Mouse (Mus musculus) small intestine, adult 2 months (tissue): ENCODE measurements around the gene Fgfr4. TPM values are rescaled to one million over a fixed set of nuclear protein-coding genes. Genes with fewer than 3 reads are reported as not detected.
"Not testable (repeated sequence)": the region's sequence is repeated elsewhere in the genome, so short reads cannot be mapped to it uniquely, and the experiment has no call there.

Experiments
- H3K27ac ChIP-seq: fragments of 200-500 bp; 2 replicates; pipeline ENCODE4 v1.5.1; 2012; ENCODE audit warnings: low read depth, low read length, control low read depth, inconsistent platforms; ENCODE audit not compliant: insufficient read depth
- H3K27me3 ChIP-seq: fragments of 200-500 bp; 2 replicates; pipeline ENCODE4 v1.6.1; 2012; ENCODE audit warnings: mild to moderate bottlenecking, moderate library complexity, low read length, inconsistent platforms; ENCODE audit not compliant: control insufficient read depth, insufficient read depth
- H3K36me3 ChIP-seq: fragments of 200-500 bp; 2 replicates; pipeline ENCODE4 v1.6.1; 2012; ENCODE audit warnings: mild to moderate bottlenecking, low read length, control low read depth, inconsistent platforms; ENCODE audit not compliant: control insufficient read depth, insufficient read depth
- H3K4me1 ChIP-seq: fragments of 200-500 bp; 2 replicates; pipeline ENCODE4 v1.6.1; 2012; ENCODE audit warnings: low read length, inconsistent platforms, mixed read lengths; ENCODE audit not compliant: control insufficient read depth, insufficient read depth, insufficient read length
- H3K4me3 ChIP-seq: fragments of 200-500 bp; 2 replicates; pipeline ENCODE4 v1.5.1; 2012; ENCODE audit warnings: low read depth, mild to moderate bottlenecking, control low read depth, inconsistent platforms, low read length, moderate library complexity
- CTCF ChIP-seq: fragments of 200-500 bp; IDR thresholded peaks from 2 replicates; pipeline ENCODE4 v1.5.1; 2012; ENCODE audit warnings: low read depth, mild to moderate bottlenecking, control low read depth, inconsistent platforms, low read length, moderate library complexity, mixed read lengths; ENCODE audit not compliant: insufficient replicate concordance, insufficient read length; ENCODE audit errors: extremely low read depth
- POLR2A ChIP-seq: fragments of 200-500 bp; IDR thresholded peaks from 2 replicates; pipeline ENCODE4 v1.6.1; 2012; ENCODE audit warnings: low read depth, mild to moderate bottlenecking, control low read depth, inconsistent platforms, low read length, moderate library complexity
- WGBS: fragments of 180-500 bp; shearing (Covaris S2); methylation state at CpG from one replicate; pipeline ENCODE4 v1.1.7; 2018; 5-methylcytosine and 5-hydroxymethylcytosine counted together
- polyA plus RNA-seq: library from polyadenylated mRNA; depleted of rRNA; stranded (reverse); fragments of >200 nt; gene quantifications from 2 replicates; pipeline ENCODE4 v1.2.3, GENCODE M21; 2012

The Fgfr4 gene
- polyA plus RNA-seq, 1 experiment, result 4.8 TPM

- 57% methylated on average over 6 of the region's 6 CpGs for WGBS
- no peak overlapping the region for H3K4me3 ChIP-seq
- no peak for TF ChIP-seq CTCF
- TF ChIP-seq POLR2A, result no peak
- H3K27ac ChIP-seq, result peak overlapping the region; percentile 17; the same call in 1 of the 2 replicates
- no peaks in the 10 kb centered on the region for H3K27me3 ChIP-seq
- H3K36me3 ChIP-seq, result no peaks in the 10 kb centered on the region
- 0 out of 2 replicates have a peak, but pooled peaks cover 2% of the 10 kb centered on the region for H3K4me1 ChIP-seq
Measured at GRCm38 (mm10) chr13:55183382-55183781, 30.9 kb downstream of the Fgfr4 start.

DNA sequence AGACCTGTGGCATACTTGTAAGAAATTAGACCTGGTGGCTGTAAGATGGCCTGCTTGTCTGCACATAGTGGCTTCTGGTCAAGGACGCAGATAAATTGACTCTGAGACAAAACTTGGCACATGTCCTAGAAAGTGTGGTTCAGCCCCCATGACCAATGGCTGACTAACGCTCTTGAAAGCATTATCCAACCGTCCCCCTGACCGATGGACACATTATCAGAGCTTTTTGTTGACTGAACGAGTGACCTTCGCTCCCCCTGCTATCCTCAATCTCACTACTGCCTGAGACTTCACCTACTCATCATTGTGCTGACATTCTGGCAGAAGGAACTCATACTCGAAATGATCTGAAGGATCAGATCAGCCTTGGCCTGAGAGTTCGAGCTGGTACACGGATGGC is 34.6 kb downstream of the Fgfr4 start:
- WGBS, result 10% methylated on average over 4 of the region's 9 CpGs
- peak overlapping the region; percentile 38; the same call in 1 of the 2 replicates for H3K27ac ChIP-seq

GRCm38 (mm10) chr13:55189531-55190107 is 37.2 kb downstream of the Fgfr4 start:
- TF ChIP-seq POLR2A (no peak), CTCF (no peak)
- no peaks in the 10 kb centered on the region for H3K27me3 ChIP-seq
- peaks cover 7% of the 10 kb centered on the region; the same call in 1 of the 2 replicates for H3K4me1 ChIP-seq
- H3K36me3 ChIP-seq, result no peaks in the 10 kb centered on the region
- 3% methylated on average over 12 of the region's 12 CpGs for WGBS
- H3K4me3 ChIP-seq, result peak overlapping the region; percentile 66
- peak overlapping the region; percentile 97 for H3K27ac ChIP-seq

More for the DNA sequence above, 34.6 kb downstream of the Fgfr4 start:
- not testable (repeated sequence) for H3K27me3 ChIP-seq, H3K36me3 ChIP-seq, H3K4me3 ChIP-seq, H3K4me1 ChIP-seq

DNA sequence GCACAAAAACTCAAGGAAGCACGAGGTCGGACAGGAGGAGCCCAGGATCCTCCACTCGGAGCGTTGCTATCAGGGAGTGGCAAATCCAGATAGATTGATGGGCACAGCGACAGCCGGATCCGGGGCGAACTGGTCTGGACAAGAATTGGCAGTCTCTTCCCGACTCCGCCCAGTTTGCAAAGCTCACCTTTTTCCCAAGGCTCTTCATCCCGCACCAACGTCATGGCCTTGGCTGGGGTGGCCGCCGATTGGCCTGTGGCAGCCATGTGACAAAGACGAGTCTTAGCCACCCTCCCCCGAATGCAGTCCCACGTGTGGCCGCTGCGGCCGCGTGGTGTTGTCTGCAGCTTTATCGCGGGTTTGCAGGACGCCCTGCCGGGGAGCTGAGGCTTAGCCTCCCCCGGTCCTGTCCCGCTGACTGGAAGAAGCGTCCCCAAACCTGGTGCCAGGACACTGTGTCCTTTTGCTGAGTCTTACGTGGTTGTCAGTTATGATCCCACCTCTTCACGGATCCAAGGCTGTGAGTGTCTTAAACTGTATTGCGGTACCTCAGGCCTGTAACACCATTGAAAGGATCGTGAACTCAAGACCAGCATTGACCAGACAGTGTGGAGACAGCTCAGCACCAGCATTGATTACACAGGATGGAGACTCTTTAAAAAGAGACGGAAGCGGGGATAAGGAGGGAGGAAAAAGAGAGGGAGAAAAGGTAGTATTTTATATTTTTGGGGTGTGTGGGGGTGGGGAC is 37.9 kb downstream of the Fgfr4 start:
- Histone ChIP-seq H3K27me3 (no peaks in the 10 kb centered on the region), H3K36me3 (no peaks in the 10 kb centered on the region), H3K4me3 (peak overlapping the region; percentile 66), H3K27ac (peak overlapping the region; percentile 97), H3K4me1 (peaks cover 7% of the 10 kb centered on the region; the same call in 1 of the 2 replicates)
- TF ChIP-seq CTCF, result peak; percentile 60; the same call in 1 of the 2 replicates
- peak; percentile 39; the same call in 1 of the 2 replicates for TF ChIP-seq POLR2A
- 1% methylated on average over 34 of the region's 34 CpGs for WGBS

DNA sequence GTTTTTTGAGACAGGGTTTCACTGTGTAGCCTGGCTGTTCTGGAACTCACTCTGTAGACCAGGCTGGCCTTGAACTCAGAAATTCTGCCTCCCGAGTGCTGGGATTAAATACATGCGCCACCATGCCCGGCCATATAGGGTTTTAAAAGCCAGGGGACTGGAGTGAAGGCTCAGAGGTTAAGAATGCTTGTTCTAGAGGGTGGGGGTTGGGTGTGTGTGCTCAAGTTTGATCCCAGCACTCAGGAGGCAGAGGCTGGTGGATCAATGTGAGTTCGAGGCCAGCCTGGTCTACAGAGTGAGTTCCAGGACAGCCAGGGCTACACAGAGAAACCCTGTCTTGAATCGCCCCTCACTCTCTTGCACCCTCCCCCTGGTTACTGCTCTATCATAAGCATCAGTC is 39.1 kb downstream of the Fgfr4 start:
- peaks cover 7% of the 10 kb centered on the region; the same call in 1 of the 2 replicates for H3K4me1 ChIP-seq
- H3K4me3 ChIP-seq, result no peak overlapping the region
- 91% methylated on average over 5 of the region's 5 CpGs for WGBS
- no peak overlapping the region for H3K27ac ChIP-seq
- H3K27me3 ChIP-seq, result no peaks in the 10 kb centered on the region
- H3K36me3 ChIP-seq, result no peaks in the 10 kb centered on the region
- TF ChIP-seq POLR2A (no peak), CTCF (no peak)

- not testable (repeated sequence) for H3K36me3 ChIP-seq, H3K4me3 ChIP-seq, H3K27ac ChIP-seq, H3K4me1 ChIP-seq, H3K27me3 ChIP-seq
- 88% methylated on average over 4 of the region's 4 CpGs for WGBS
Measured at GRCm38 (mm10) chr13:55202758-55203157, 50.3 kb downstream of the Fgfr4 start.

GRCm38 (mm10) chr13:55203740-55204139 is 51.3 kb downstream of the Fgfr4 start:
- H3K36me3 ChIP-seq, result no peaks in the 10 kb centered on the region
- no peaks in the 10 kb centered on the region for H3K27me3 ChIP-seq
- TF ChIP-seq CTCF (no peak), POLR2A (no peak)
- H3K4me3 ChIP-seq, result no peak overlapping the region
- H3K4me1 ChIP-seq, result peaks cover 6% of the 10 kb centered on the region; the same call in 1 of the 2 replicates
- H3K27ac ChIP-seq, result no peak overlapping the region
- 61% methylated on average over 9 of the region's 9 CpGs for WGBS
